Mouse (Mus musculus): ENCODE data around the gene Wdr81.

- no peak for TF ChIP-seq CTCF (IDR thresholded peaks at IDR 0.05; ENCODE audit: extremely low read depth, insufficient read depth, low read length)
- no peak for TF ChIP-seq POLR2A (IDR thresholded peaks at IDR 0.05; ENCODE audit: extremely low read depth, insufficient read depth, low read length)
Observed at GRCm38 (mm10) chr11:75409679-75410575, 44.6 kb downstream of the Wdr81 start.

Data from cortical plate, adult 2 months (tissue).